Mouse (Mus musculus) Patski (cell line): ENCODE measurements at regions not wholly inside any gene's neighbourhood (a gene's known extent, or its start where the extent isn't known, plus 50 kb on each side); places are given as distances from the start of the nearest gene placed in this dataset.

Experiments used
- ATAC-seq: fragments of 100-300 bp; one replicate; pipeline ENCODE4 v1.8.0; 2021
- CTCF ChIA-PET: fragments of 350-600 bp; sonication (Branson Sonifier 250); formaldehyde crosslinking; loops from one replicate; lab custom pipeline; 2022; ENCODE audit warnings: inconsistent platforms; lab: Charles Lee
- POLR2A ChIA-PET: fragments of 350-600 bp; sonication (Branson Sonifier 250); formaldehyde crosslinking; loops from one replicate; lab custom pipeline; 2022; ENCODE audit warnings: antibody characterized with exemption, inconsistent platforms; lab: Charles Lee
- DNase-seq: peaks from one replicate; pipeline ENCODE4 v3.0.0-alpha.2; 2011; ENCODE audit warnings: low read depth, low spot score
- H3K27me3 ChIP-seq: fragments of 371-371 bp; one replicate; pipeline ENCODE4 v1.5.1; 2021
- CTCF ChIP-seq: fragments of 100-300 bp; IDR thresholded peaks from one replicate; pipeline ENCODE4 v1.5.1; 2021
- in situ Hi-C: fragments of 300-500 bp; cut with MboI; formaldehyde crosslinking; loops from 3 replicates; pipeline ENCODE4 v1.11.1; 2018; ENCODE audit warnings: low pct_unique_long_range_greater_than_20kb, mixed read lengths

GRCm38 (mm10) chr9:91053065-91053793, 309.0 kb upstream of the Zic4 start:
- ChIA-PET CTCF (no interaction called here), POLR2A (interaction anchor here (0.7 kb wide), 1 partner anchor 360 kb away, joined by 3 read pairs; no protein-coding TSS in a partner anchor)
- no peaks in the 10 kb centered on the region for H3K27me3 ChIP-seq
- TF ChIP-seq CTCF, result no peak
- no peak for ATAC-seq
- no peak for DNase-seq
- in situ Hi-C loops, result no loop called here

- no peak for TF ChIP-seq CTCF
- ATAC-seq, result no peak
- ChIA-PET POLR2A (no interaction called here), CTCF (no interaction called here)
- no peak for DNase-seq
- in situ Hi-C loops, result no loop called here
- H3K27me3 ChIP-seq, result no peaks in the 10 kb centered on the region
These were observed 302.8 kb upstream of the Zic4 start for GRCm38 (mm10) chr9:91059460-91059859.

GRCm38 (mm10) chr9:91069496-91069895, 292.7 kb upstream of the Zic4 start:
- ATAC-seq, result no peak
- DNase-seq, result no peak
- peaks cover 6% of the 10 kb centered on the region for H3K27me3 ChIP-seq
- TF ChIP-seq CTCF, result no peak
- ChIA-PET POLR2A (no interaction called here), CTCF (no interaction called here)
- in situ Hi-C loops, result no loop called here

GRCm38 (mm10) chr9:91073366-91074174, 288.6 kb upstream of the Zic4 start:
- ATAC-seq (no peak), DNase-seq (no peak)
- TF ChIP-seq CTCF, result no peak
- H3K27me3 ChIP-seq, result peaks cover 6% of the 10 kb centered on the region
- in situ Hi-C loops, result no loop called here
- POLR2A ChIA-PET, result no interaction called here
- CTCF ChIA-PET, result no interaction called here

GRCm38 (mm10) chr9:91074175-91074480, 288.1 kb upstream of the Zic4 start:
- H3K27me3 ChIP-seq, result peaks cover 6% of the 10 kb centered on the region
- in situ Hi-C loops, result no loop called here
- ATAC-seq, result no peak
- ChIA-PET POLR2A (no interaction called here), CTCF (no interaction called here)
- no peak for DNase-seq
- TF ChIP-seq CTCF, result no peak

- TF ChIP-seq CTCF, result no peak
- DNase-seq (no peak), ATAC-seq (no peak)
- POLR2A ChIA-PET, result no interaction called here
- H3K27me3 ChIP-seq, result peaks cover 6% of the 10 kb centered on the region
- in situ Hi-C loops, result no loop called here
- CTCF ChIA-PET, result no interaction called here
These were observed 284.7 kb upstream of the Zic4 start for GRCm38 (mm10) chr9:91077490-91077889.

GRCm38 (mm10) chr9:91083791-91084190, 278.4 kb upstream of the Zic4 start:
- no peak for DNase-seq
- POLR2A ChIA-PET, result no interaction called here

GRCm38 (mm10) chr9:91085923-91086322, 276.3 kb upstream of the Zic4 start:
- TF ChIP-seq CTCF, result no peak
- H3K27me3 ChIP-seq, result no peaks in the 10 kb centered on the region
- ChIA-PET CTCF (no interaction called here), POLR2A (no interaction called here)
- ATAC-seq, result no peak
- in situ Hi-C loops, result no loop called here
- DNase-seq, result no peak

More at GRCm38 (mm10) chr9:91083791-91084190, 278.4 kb upstream of the Zic4 start:
- no peak for ATAC-seq
- in situ Hi-C loops, result no loop called here
- H3K27me3 ChIP-seq, result no peaks in the 10 kb centered on the region
- no peak for TF ChIP-seq CTCF
- CTCF ChIA-PET, result no interaction called here

- in situ Hi-C loops, result no loop called here
- H3K27me3 ChIP-seq, result no peaks in the 10 kb centered on the region
- no peak for TF ChIP-seq CTCF
- ChIA-PET CTCF (no interaction called here), POLR2A (no interaction called here)
- DNase-seq (no peak), ATAC-seq (no peak)
These were observed 272.9 kb upstream of the Zic4 start for GRCm38 (mm10) chr9:91089348-91089747.

GRCm38 (mm10) chr9:91091421-91092050, 270.7 kb upstream of the Zic4 start:
- H3K27me3 ChIP-seq, result no peaks in the 10 kb centered on the region
- POLR2A ChIA-PET, result no interaction called here
- no peak for TF ChIP-seq CTCF
- DNase-seq, result no peak
- ATAC-seq, result no peak
- CTCF ChIA-PET, result no interaction called here
- in situ Hi-C loops, result no loop called here
